Mouse (Mus musculus): ENCODE results near the gene Abracl.

DNA sequence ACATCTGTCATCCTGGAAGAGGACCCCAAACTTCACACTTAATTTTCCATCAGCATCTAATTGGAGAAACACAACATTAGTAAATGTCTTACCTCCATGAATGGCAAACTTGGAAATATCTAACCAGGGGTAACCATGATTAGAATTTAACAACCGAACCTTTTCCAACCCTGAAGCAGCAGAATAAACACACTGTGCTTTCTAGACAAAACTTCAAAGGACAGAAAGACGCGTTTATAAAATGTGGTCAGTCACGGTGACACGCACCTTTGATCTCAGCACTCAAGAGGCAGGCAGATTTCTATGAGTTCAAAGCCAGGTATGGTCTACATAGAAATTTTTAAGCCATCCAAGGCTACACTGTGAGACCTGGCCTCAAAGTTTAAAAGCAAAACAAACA lies 11.3 kb downstream of the Abracl start:
- no peak for TF ChIP-seq TAL1 (IDR thresholded peaks at IDR 0.05; ENCODE audit: low read length)
- no peak for TF ChIP-seq GATA1 (IDR thresholded peaks at IDR 0.05; ENCODE audit: low read length)
